Mouse (Mus musculus): ENCODE measurements around the gene Dph6.

DNA sequence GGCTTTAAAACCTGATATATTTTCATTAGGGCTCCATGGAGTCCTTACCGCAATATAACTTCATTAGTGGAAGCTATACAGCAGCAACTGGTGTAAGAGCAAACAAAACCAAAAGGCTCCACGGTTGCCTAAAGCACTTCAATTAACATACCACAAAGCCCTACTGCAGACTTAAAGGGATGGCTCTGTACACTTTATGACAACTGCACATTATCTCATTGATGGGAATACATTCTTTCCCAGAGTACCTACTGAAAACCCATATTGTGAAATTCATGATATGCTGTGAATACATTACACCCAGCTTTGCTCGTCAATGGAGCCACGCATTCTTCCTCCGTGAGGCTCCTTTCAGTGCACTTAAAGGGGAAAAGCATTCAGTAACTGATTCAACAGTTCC, 8.5 kb downstream of the Dph6 start:
- TF ChIP-seq POLR2AphosphoS2 (IDR thresholded peaks at IDR 0.05; ENCODE audit: low read length) (no peak), CTCF (IDR thresholded peaks at IDR 0.05 in 2 of 3, conservative IDR thresholded peaks at IDR 0.05 in 1 of 3; ENCODE audit: control insufficient read depth in 1 of 3, insufficient read depth in 1 of 3, low read depth in 2 of 3, low read length in 3 of 3, poor library complexity in 1 of 3, severe bottlenecking in 1 of 3) (no peak), MAX (IDR thresholded peaks at IDR 0.05; ENCODE audit: low read length) (no peak), CHD1 (IDR thresholded peaks at IDR 0.05; ENCODE audit: low read depth, low read length) (no peak), POLR2A (IDR thresholded peaks at IDR 0.05; ENCODE audit: control insufficient read depth in 1 of 2, insufficient read depth in 1 of 2, low read depth in 1 of 2, low read length in 2 of 2, poor library complexity in 1 of 2) (no peak), ZNF384 (IDR thresholded peaks at IDR 0.05; ENCODE audit: low read depth, low read length) (no peak), MEF2A (IDR thresholded peaks at IDR 0.05; ENCODE audit: extremely low read depth, insufficient replicate concordance, low read depth, low read length, poor library complexity, severe bottlenecking) (no peak), EP300 (IDR thresholded peaks at IDR 0.05; ENCODE audit: low read depth in 1 of 2, low read length in 2 of 2) (no peak), ZKSCAN1 (IDR thresholded peaks at IDR 0.05; ENCODE audit: low read depth, low read length) (no peak), RAD21 (IDR thresholded peaks at IDR 0.05; ENCODE audit: low read depth, low read length) (no peak), USF2 (IDR thresholded peaks at IDR 0.05; ENCODE audit: borderline replicate concordance in 1 of 2, insufficient read depth in 1 of 2, low read depth in 1 of 2, low read length in 2 of 2) (no peak)
